Mouse (Mus musculus) forebrain, embryonic 12.5 days (tissue): ENCODE measurements around the gene Tfcp2l1. TPM values are rescaled to one million over a fixed set of nuclear protein-coding genes. Genes with fewer than 3 reads are reported as not detected.

Experiments used
- ATAC-seq: fragments of 200-750 bp; cut with Nextera tagmentation; 2 replicates; pipeline ENCODE4 v1.8.0; 2017; ENCODE audit warnings: moderate TSS enrichment; ENCODE audit not compliant: low FRiP score
- H3K27ac ChIP-seq: fragments of 300-500 bp; sonication (generic); 2 replicates; pipeline ENCODE4 v1.5.1; 2016; ENCODE audit warnings: mild to moderate bottlenecking
- H3K27me3 ChIP-seq: fragments of 300-500 bp; sonication (generic); 2 replicates; pipeline ENCODE4 v1.6.1; 2016; ENCODE audit warnings: mild to moderate bottlenecking
- H3K36me3 ChIP-seq: fragments of 300-500 bp; sonication (generic); replicated peaks from 2 replicates; pipeline ENCODE4 v1.6.1; 2016; ENCODE audit warnings: mild to moderate bottlenecking
- H3K4me1 ChIP-seq: fragments of 300-500 bp; sonication (generic); 2 replicates; pipeline ENCODE4 v1.6.1; 2016
- H3K4me2 ChIP-seq: fragments of 300-500 bp; sonication (generic); 2 replicates; pipeline ENCODE4 v1.6.1; 2016; ENCODE audit warnings: mild to moderate bottlenecking, moderate library complexity
- H3K4me3 ChIP-seq: fragments of 300-500 bp; sonication (generic); replicated peaks from 2 replicates; pipeline ENCODE4 v1.5.1; 2016; ENCODE audit warnings: mild to moderate bottlenecking
- H3K9ac ChIP-seq: fragments of 300-500 bp; sonication (generic); 2 replicates; pipeline ENCODE4 v1.6.1; 2016; ENCODE audit warnings: mild to moderate bottlenecking
- H3K9me3 ChIP-seq: fragments of 300-500 bp; sonication (generic); 2 replicates; pipeline ENCODE4 v1.6.1; 2016
- WGBS: fragments of 180-500 bp; shearing (Covaris S2); methylation state at CpG from one replicate; pipeline ENCODE4 v1.1.7; 2016; 5-methylcytosine and 5-hydroxymethylcytosine counted together
- polyA plus RNA-seq: library from polyadenylated mRNA; unstranded; fragments of >200 nt; fragmentation: Nextera tagmentation; extraction: Ambion mirVana; gene quantifications from 2 replicates; pipeline ENCODE4 v1.2.1, GENCODE M21; 2016

Gene Tfcp2l1
- polyA plus RNA-seq, 1 experiment from 2014 or later = 0.13 TPM

DNA sequence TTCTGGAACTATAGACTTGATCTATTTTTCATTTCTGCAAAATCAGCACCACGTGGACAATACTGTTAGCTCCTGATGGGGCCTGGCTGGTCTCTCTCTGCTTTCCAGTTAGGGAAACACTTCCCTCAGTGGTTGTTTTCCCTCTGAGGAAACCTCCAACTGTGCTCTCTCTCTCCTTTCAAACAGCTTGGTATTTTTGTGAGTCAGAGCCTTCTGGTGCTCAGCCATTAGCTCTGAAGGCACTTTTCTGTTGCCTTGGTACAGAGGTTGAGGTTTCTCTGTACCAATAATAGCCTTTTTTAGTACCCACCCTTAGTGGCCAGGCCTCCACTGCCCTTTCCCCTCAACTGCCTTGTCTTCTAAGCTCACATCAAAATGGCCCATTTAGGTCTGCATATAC, 88.5 kb downstream of the Tfcp2l1 start:
- 36% methylated on average over 1 of the region's 1 CpGs for WGBS
- H3K4me3 ChIP-seq = no peak overlapping the region
- ATAC-seq = no peak
- no peak overlapping the region for H3K27ac ChIP-seq
- H3K27me3 ChIP-seq = no peaks in the 10 kb centered on the region
- H3K36me3 ChIP-seq = no peaks in the 10 kb centered on the region
- H3K4me2 ChIP-seq = no peak overlapping the region
- no peaks in the 10 kb centered on the region for H3K9me3 ChIP-seq
- H3K4me1 ChIP-seq = no peaks in the 10 kb centered on the region
- no peak overlapping the region for H3K9ac ChIP-seq

DNA sequence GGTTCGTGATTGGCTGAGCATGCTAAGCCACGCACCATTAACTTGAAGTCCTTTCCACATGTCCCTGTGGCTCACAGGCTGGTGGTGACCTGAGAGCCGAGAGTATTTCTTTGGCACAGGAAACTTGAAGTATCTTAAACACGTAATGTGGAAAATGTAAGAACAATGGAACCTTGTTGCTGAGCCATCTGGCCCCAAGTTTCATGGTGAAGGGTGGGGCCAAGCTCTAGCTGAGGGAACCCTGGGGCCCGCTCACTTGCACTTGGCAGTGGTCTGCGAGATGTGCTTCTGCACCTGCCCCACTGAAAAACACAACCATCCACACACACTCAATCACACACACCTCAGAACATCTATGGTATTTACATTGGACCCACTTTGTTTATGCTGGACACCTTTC, 90.3 kb downstream of the Tfcp2l1 start:
- H3K36me3 ChIP-seq = no peaks in the 10 kb centered on the region
- H3K27ac ChIP-seq = no peak overlapping the region
- no peak overlapping the region for H3K4me3 ChIP-seq
- 88% methylated on average over 6 of the region's 6 CpGs for WGBS
- H3K27me3 ChIP-seq = no peaks in the 10 kb centered on the region
- H3K4me2 ChIP-seq = no peak overlapping the region
- no peaks in the 10 kb centered on the region for H3K9me3 ChIP-seq
- no peaks in the 10 kb centered on the region for H3K4me1 ChIP-seq
- ATAC-seq = no peak
- H3K9ac ChIP-seq = no peak overlapping the region

GRCm38 (mm10) chr1:118719699-118720098, 92.0 kb downstream of the Tfcp2l1 start:
- H3K36me3 ChIP-seq = no peaks in the 10 kb centered on the region
- H3K27ac ChIP-seq = no peak overlapping the region
- H3K4me3 ChIP-seq = no peak overlapping the region
- no peaks in the 10 kb centered on the region for H3K9me3 ChIP-seq
- ATAC-seq = no peak
- no peak overlapping the region for H3K9ac ChIP-seq
- H3K4me1 ChIP-seq = no peaks in the 10 kb centered on the region
- no peak overlapping the region for H3K4me2 ChIP-seq
- WGBS = 80% methylated on average over 2 of the region's 2 CpGs
- no peaks in the 10 kb centered on the region for H3K27me3 ChIP-seq

- H3K27ac ChIP-seq = no peak overlapping the region
- ATAC-seq = no peak
- no peaks in the 10 kb centered on the region for H3K4me1 ChIP-seq
- no peak overlapping the region for H3K9ac ChIP-seq
- no peaks in the 10 kb centered on the region for H3K36me3 ChIP-seq
- 0 out of 2 replicates have a peak, but pooled peaks cover 4% of the 10 kb centered on the region for H3K27me3 ChIP-seq
- no peak overlapping the region for H3K4me2 ChIP-seq
- H3K4me3 ChIP-seq = no peak overlapping the region
- H3K9me3 ChIP-seq = no peaks in the 10 kb centered on the region
- 51% methylated on average over 8 of the region's 8 CpGs for WGBS
Measured at GRCm38 (mm10) chr1:118720474-118721095, 92.8 kb downstream of the Tfcp2l1 start.

- 92% methylated on average over 4 of the region's 4 CpGs for WGBS
- no peaks in the 10 kb centered on the region for H3K9me3 ChIP-seq
- H3K27me3 ChIP-seq = peaks cover 9% of the 10 kb centered on the region; the same call in 1 of the 2 replicates
- H3K36me3 ChIP-seq = no peaks in the 10 kb centered on the region
- H3K4me1 ChIP-seq = peaks cover 4% of the 10 kb centered on the region; the same call in 1 of the 2 replicates
- H3K9ac ChIP-seq = no peak overlapping the region
- H3K4me3 ChIP-seq = no peak overlapping the region
- H3K27ac ChIP-seq = no peak overlapping the region
- no peak for ATAC-seq
- no peak overlapping the region for H3K4me2 ChIP-seq
Measured at GRCm38 (mm10) chr1:118727075-118727474, 99.3 kb downstream of the Tfcp2l1 start.

DNA sequence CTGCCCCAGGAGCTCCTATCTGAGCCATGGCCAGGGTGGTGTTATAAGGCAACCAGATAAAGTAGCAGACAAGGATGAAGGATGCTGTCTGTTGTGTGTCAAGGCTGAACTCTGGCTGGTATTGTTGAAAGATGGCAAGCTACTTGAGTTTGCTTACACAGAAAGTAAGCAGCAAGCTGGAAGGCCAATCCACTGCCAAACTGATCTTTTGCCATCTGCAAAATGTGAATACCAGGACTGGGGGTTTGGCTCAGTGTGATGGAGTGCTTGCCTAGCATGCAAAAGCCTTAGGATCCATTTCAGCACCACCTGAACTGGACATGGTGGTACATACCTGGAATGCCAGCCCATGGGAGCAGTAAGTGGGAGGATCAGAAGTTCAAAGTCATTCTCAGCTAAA, 101.1 kb downstream of the Tfcp2l1 start:
- Histone ChIP-seq H3K4me2 (no peak overlapping the region), H3K9me3 (no peaks in the 10 kb centered on the region), H3K9ac (no peak overlapping the region), H3K36me3 (no peaks in the 10 kb centered on the region), H3K4me1 (peaks cover 4% of the 10 kb centered on the region; the same call in 1 of the 2 replicates), H3K27ac (no peak overlapping the region), H3K27me3 (peaks cover 9% of the 10 kb centered on the region; the same call in 1 of the 2 replicates), H3K4me3 (no peak overlapping the region)
- ATAC-seq = no peak

Other genes with a start within 250 kb of the Tfcp2l1 start
- 146 and 158 TPM in 2 replicates for gene Clasp1, start 238.9 kb upstream of the Tfcp2l1 start, polyA plus RNA-seq